Mouse (Mus musculus) urinary bladder, postnatal 0 days (tissue): ENCODE data around the gene Nfkbil1. TPM values are rescaled to one million over a fixed set of nuclear protein-coding genes. Genes with fewer than 3 reads are reported as not detected.

Experiments used
- microRNA-seq: library from miRNA; unstranded; fragments of <30 nt; microRNA quantifications from one replicate; pipeline ENCODE4, GENCODE M21; 2016
- polyA plus RNA-seq: library from polyadenylated mRNA; unstranded; fragments of >200 nt; fragmentation: Nextera tagmentation; extraction: Ambion mirVana; gene quantifications from 2 replicates; pipeline ENCODE4 v1.2.1, GENCODE M21; 2015

Gene Nfkbil1
- 7.0 and 7.5 TPM in 2 replicates for polyA plus RNA-seq

DNA sequence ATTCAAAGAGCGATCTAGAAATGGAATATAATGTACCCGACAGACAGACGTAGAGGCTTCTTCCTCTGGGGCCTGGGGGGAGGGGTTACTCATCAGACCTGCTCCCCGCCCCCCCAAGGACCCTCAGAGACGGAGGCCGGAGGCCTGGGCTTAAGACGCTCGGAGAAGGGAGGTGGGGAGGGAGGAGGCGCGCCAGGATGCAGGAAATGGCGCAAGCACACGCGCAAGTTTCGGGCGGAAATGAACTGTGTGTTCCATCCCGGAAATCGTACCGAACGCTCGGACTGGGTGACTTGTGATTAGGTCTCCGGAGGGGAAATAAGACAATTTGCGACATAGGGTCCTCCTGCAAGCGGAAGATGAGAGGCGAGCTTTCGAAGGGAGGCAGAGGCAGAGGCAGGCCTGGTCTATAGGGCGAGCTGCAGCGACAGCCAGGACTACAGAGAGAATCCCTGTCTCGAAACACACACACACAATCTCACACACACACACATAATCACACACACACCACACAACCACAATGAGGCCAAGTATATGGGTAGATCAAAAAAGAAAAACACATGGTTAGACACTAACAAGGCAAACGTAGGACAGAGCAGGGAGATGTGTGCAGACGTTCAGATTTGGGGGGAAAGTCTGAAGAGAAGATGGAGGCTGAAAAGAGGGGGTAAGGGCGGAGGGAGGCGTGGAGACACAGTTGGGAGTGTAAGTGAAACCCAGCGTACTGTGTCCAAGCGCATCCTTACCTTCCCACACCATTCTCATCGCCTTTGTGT is at the start of gene Nfkbil1:
TSS of gene Nfkbil1 (minus strand) at position 179 of the 776 bp plus-strand sequence.

DNA sequence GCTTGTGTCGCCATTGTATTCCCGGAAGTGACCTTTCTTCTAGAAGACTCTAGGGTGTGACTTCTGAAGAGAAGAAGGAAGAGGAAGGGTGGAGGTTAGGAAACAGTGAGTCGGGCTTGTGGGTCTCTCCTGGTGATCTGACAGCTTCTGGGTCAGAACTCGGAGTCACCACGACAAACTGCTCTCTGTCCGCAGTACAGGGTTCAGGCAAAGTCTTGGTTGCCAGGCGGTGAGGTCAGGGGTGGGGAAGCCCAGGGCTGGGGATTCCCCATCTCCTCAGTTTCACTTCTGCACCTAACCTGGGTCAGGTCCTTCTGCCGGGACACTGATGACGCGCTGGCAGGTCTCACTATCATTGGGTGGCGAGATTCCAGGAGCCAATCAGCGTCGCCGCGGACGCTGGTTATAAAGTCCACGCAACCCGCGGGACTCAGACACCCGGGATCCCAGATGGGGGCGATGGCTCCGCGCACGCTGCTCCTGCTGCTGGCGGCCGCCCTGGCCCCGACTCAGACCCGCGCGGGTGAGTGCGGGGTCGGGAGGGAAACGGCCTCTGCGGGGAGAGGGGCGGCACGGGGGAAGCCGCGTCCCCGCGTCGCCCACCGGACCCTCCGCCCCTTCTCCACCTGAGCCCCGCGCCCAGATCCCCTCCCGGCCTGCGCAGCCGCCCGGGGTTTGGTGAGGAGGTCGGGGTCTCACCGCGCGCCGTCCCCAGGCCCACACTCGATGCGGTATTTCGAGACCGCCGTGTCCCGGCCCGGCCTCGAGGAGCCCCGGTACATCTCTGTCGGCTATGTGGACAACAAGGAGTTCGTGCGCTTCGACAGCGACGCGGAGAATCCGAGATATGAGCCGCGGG is 27.3 kb upstream of the Nfkbil1 start, which contains the start of gene H2-D1:
TSS of gene H2-D1 (plus strand) at position 67 of the 859 bp plus-strand sequence.

DNA sequence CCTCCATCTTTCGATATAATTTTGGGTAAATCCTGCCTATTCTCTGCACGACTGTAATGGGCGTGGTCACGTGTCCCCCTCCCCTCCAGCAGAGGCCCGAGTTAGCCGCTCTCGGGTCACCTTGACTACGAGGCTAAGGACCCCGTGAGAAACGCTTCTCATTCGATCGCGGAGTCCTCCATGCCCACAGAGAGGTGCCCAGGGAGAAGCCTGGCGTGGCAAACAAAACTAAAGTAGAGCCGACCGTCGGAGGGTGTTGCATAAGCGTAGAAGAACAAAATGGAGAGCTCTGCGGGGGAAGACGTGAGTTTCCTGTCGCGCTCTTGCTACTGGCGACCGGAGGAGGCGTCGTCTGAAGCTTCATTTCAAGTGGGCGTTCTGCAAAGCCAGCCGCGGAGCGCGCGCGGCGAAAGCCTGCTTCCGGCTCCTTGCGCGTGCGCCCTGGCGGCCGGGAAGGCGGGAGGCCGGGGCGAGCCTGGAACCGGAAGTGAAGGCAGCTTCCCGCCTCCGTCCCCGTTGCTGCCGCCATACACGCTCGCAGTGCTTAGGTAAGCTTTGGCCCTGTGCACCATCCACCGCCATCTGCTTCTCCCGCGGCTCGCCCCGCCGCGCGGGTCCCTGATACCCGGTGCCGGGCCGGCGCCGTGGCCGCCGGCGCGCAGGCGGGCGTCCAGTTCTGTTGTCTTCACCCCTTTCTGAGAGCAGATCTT is 5.9 kb upstream of the Nfkbil1 start, which contains the start of gene Ddx39b:
TSS of gene Ddx39b (plus strand) at position 442 of the 710 bp plus-strand sequence.

DNA sequence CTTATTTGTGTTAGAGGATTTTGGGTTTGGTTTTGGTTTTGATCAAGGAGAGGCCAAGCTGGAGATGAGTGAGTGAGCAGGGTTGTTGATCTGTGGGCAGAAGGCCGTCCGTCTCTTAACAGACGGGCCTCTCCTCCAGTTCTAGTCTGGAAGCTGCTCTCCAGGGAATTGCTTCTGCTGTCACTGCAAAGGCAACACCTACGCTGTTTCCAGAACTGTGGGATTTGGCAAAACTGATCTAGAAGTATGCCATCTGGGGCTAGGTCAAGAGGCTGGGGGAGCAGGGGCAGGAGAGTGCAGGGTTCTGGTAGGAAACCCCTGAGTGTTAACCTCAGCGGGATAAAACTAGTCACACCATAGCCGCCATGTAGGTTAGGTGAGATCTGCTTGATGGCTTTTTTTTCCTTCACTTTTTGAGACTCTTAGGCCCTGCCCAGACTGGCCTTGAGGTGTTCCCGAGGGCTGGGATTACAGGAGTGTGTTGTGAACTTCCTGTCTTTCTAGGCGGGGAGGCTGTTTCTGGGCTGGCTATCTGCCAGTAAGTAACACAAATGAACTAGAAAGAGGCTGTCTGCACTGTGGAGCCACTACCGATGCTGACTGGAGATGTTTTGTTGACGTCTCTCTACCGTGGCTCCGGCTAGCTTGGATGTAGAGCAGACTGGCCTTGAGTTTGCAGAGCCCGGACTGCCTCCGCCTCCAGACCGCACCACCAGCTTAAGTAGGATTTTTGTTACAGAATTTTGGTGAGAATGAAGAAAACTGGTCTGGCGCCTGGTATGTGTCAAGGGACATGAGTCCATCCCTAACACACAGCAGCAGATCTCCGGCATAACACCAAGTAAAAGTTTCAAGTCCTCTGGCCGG is 2.2 kb downstream of the Nfkbil1 start, which contains the start of gene Atp6v1g2:
TSS of gene Atp6v1g2 (plus strand) at position 547 of the 867 bp plus-strand sequence.

DNA sequence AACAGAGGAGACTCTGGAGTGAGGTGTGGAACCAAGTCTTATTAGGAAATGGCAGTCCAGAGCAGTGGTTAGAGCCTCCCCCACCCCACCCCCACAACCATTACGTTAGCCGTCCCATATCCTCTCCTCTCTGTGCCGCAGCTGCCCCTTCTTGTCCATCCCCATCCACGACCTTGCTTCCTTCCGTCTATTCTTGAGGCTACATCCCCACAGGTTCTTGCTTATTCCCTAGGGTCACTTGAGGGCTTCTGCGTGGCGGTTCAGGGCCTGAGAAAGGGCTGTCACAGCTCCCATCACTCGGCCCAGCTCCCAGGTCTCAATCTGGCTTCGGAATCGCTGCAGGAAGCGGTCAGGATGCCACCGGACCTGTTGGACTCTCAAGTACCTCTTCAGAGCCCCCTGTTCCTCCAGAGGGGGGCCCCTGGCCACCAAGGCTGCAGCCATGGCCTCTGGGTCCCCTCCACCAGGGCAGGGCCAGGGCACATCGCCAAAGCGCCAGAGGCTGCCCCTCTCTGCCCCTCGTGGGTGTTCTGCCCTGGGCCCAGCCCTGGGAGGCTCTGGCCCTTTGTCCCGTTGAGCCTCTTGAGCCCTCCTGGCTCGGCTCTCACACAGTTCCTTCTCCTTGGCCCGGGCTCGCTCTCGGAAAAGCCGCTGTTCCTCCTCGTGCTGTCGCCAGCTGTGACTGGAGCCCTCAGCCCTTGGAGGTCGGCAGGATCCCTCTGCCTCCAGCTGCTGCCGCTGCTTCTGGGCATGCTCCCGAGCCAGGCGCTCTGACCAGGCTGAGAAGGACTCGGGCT is 15.2 kb downstream of the Nfkbil1 start, which contains the start of gene Gm16181:
TSS of gene Gm16181 (plus strand) at position 679 of the 797 bp plus-strand sequence.

DNA sequence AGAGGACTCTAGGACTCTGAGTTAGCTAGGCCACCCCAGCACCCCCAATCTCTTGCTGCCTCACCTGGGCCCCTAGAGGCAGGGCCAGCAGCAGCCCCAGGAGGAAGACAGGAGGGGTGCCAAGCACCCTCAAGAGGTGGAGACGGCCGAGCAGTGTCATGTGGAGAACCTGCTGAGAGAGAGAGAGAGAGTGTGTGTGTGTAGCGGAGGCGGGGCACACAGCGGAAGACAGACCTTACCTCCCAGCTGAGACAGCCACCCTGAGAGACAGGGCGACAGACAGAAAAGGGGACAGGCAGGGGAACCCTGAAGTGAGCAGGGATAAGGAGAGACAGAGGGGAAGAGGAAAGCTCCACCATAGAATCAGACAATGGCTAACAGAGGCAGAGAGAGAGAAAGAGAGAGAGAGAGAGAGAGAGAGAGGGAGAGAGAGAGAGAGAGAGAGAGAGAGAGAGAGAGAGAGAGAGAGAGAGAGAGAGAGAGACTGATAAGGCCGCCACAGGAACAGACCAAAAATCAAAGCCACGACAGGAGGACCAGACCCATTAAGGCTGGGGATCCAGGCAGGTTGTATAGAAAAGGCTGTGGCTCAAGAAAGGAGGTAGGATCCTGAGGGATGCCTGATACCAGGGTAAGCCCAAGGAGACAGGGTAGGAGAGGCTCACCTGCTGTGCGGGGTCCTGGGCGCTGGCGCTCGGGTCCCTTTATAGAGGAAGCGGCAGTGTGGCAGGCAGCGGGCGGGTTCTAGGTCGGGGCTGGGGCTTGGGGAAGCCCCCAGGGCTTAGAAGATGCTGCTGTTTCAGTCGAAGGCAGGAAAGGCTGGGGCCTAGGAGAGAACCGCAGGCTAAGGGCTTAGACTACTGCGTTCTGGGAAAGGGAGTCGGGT is 30.9 kb downstream of the Nfkbil1 start, which contains the start of gene Lta:
TSS of gene Lta (minus strand) at position 858 of the 886 bp plus-strand sequence.

DNA sequence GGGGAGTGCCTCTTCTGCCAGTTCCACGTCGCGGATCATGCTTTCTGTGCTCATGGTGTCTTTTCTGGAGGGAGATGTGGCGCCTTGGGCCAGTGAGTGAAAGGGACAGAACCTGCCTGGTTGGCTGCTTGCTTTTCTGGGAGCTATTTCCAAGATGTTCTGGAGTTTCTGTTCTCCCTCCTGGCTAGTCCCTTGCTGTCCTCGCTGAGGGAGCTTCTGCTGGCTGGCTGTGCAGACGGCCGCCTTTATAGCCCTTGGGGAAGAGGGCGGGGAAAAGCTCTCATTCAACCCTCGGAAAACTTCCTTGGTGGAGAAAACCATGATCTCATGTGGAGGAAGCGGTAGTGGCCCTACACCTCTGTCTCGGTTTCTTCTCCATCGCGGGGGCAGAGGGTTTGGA is 33.8 kb downstream of the Nfkbil1 start, which contains the start of gene Tnf:
TSS of gene Tnf (minus strand) at position 221 of the 400 bp plus-strand sequence.

DNA sequence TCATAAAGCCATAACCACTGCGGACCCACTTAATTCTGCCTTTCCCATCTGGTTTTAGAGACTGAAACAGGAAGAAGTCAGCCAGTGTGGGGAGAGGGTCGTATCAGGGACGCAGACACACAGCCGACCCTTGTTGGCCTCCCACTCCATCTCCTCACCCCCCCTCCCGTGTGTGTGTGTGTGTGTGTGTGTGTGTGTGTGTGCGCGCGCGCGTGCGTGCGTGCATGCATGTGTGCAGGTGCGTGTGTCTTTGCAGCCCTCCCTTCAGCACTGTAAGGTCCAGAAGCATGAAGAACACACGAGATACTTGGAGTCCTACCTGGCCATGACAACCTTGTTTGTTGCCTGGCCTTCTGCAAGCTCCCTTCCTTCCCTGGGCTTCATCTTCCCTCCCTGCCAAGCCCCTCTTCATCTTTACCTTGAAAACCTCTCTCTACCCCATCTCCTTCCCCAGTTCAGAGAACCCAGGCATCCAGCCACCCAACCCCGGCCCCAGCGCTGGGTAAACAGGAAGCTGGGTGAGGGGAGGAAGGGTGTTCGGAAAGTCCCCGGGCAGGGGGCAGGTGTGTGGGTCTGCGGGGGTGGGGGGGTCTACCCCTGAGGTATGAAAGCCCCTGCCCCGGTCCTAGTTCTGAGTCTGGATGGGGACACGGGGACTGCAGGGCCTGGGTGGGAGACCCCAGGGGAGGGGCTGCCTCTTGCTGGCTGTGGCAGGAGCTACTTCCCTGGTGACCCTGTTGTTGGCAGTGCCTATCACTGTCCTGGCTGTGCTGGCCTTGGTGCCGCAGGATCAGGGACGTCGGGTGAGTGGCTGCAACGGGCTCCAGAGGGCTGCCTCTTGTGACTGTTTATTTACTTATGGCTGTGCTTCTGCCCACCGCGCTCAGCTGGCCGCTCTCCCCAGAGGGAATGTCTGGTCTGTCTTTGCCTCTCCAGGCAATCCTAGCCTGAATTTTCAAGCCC is 41.4 kb downstream of the Nfkbil1 start, which contains the start of gene Ltb:
TSS of gene Ltb (plus strand) at position 559 of the 963 bp plus-strand sequence.

DNA sequence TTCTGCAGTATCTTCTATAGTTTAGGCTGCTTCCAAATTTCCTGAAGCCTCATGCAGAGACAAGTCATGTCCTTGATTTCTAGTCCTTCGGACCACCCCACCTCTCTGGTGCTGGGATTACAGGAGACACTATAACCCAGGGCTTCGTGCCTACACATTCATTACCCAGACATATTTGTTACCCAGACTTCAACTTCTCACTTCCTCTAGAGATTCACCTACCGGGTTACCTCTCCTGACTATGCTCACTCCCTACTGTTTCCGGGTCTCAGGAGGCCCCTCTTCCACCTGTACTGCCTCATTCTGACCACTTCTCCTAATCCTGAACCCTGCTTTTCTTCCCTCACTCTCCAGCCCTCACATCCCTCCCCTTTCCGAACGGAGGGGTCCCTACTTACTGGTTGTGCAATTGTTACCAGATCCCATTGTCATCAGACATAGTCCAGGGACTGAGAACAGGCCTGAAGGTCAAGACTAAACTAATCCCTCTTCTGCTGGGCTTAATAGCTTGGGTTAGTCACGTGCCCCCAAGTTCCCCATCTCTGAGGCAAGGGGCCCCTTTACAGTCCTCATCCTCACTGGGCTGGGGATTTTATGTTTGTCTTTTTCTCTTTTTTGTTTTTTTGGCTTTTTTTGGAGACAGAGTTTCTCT is 47.5 kb downstream of the Nfkbil1 start, which contains the start of gene Lst1:
TSS of gene Lst1 (minus strand) at position 481 of the 652 bp plus-strand sequence.

DNA sequence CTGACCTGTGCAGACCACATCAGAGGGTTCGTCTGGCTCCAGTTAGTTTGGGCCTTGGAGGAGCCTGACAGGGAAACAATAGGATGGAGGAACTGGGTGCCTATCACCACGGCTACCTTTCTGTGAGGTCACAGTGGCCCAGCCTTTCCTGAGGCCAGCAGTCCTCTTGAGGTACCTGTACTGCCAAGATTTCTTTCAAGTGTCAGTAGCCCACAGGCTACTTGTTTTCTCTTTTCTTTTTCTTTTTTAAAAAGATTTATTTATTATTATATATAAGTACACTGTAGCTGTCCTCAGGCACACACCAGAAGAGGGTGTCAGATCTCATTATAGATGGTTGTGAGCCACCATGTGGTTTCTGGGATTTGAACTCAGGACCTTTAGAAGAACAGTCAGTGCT is 59.6 kb downstream of the Nfkbil1 start, which contains the start of gene Aif1:
TSS of gene Aif1 (minus strand) at position 101 of the 400 bp plus-strand sequence.

Small RNAs within 50 kb of the gene (microRNA-seq; reads per million reads assigned to microRNA genes)
- gene Mir6973a: not detected
- not detected for gene Mir6974
- gene Mir6975: 1.9 reads per million
- gene Mir8094: not detected

Other genes starting within 250 kb of the Nfkbil1 start
- gene Vars, start 234.8 kb downstream of the Nfkbil1 start, polyA plus RNA-seq: 42.0 and 44.7 TPM in 2 replicates
- 0.19 and 0.24 TPM in 2 replicates for gene Vwa7, start 219.2 kb downstream of the Nfkbil1 start, polyA plus RNA-seq
- 1.3 and 1.7 TPM in 2 replicates for gene Sapcd1, start 207.8 kb downstream of the Nfkbil1 start, polyA plus RNA-seq
- 0.88 and 1.3 TPM in 2 replicates for gene Msh5, start 189.0 kb downstream of the Nfkbil1 start, polyA plus RNA-seq
- gene Clic1, start 185.8 kb downstream of the Nfkbil1 start, polyA plus RNA-seq: 240 and 276 TPM in 2 replicates
- 118 and 126 TPM in 2 replicates for gene Ddah2, start 176.8 kb downstream of the Nfkbil1 start, polyA plus RNA-seq
- gene Ly6g6c, start 170.4 kb downstream of the Nfkbil1 start, polyA plus RNA-seq: 0.45 and 0.58 TPM in 2 replicates
- gene Mpig6b, start 169.6 kb downstream of the Nfkbil1 start, polyA plus RNA-seq: 0.42 and 1.7 TPM in 2 replicates
- gene Ly6g6e, start 158.9 kb downstream of the Nfkbil1 start, polyA plus RNA-seq: 8.2 and 8.3 TPM in 2 replicates
- gene Ly6g6d, start 157.7 kb downstream of the Nfkbil1 start, polyA plus RNA-seq: 1.6 and 2.2 TPM in 2 replicates
- 0.18 TPM in 1 of 2 replicates, not detected in the other for gene Ly6g6f, start 150.2 kb downstream of the Nfkbil1 start, polyA plus RNA-seq
- 93.1 and 93.2 TPM in 2 replicates for gene Abhd16a, start 146.5 kb downstream of the Nfkbil1 start, polyA plus RNA-seq
- gene Ly6g5c, start 127.5 kb downstream of the Nfkbil1 start, polyA plus RNA-seq: not detected in 2 replicates
- 0.22 and 0.35 TPM in 2 replicates for gene Ly6g5b, start 120.4 kb downstream of the Nfkbil1 start, polyA plus RNA-seq
- 9.5 and 11.9 TPM in 2 replicates for gene Gpank1, start 114.3 kb downstream of the Nfkbil1 start, polyA plus RNA-seq
- gene Csnk2b, start 113.7 kb downstream of the Nfkbil1 start, polyA plus RNA-seq: 189 and 201 TPM in 2 replicates
- gene D17H6S53E, start 109.4 kb downstream of the Nfkbil1 start, polyA plus RNA-seq: 9.9 and 10.8 TPM in 2 replicates
- gene Apom, start 103.7 kb downstream of the Nfkbil1 start, polyA plus RNA-seq: 0.95 TPM in 1 of 2 replicates, not detected in the other
- gene Bag6, start 100.6 kb downstream of the Nfkbil1 start, polyA plus RNA-seq: 28.9 and 35.6 TPM in 2 replicates
- gene Prrc2a, start 70.9 kb downstream of the Nfkbil1 start, polyA plus RNA-seq: 73.9 and 74.9 TPM in 2 replicates
- gene Aif1, start 59.7 kb downstream of the Nfkbil1 start, polyA plus RNA-seq: 11.2 and 12.6 TPM in 2 replicates
- 13.5 and 15.8 TPM in 2 replicates for gene Lst1, start 47.4 kb downstream of the Nfkbil1 start, polyA plus RNA-seq
- 0.53 and 0.96 TPM in 2 replicates for gene Ltb, start 41.4 kb downstream of the Nfkbil1 start, polyA plus RNA-seq
- 0.40 and 0.69 TPM in 2 replicates for gene Tnf, start 33.8 kb downstream of the Nfkbil1 start, polyA plus RNA-seq
- gene Lta, start 30.4 kb downstream of the Nfkbil1 start, polyA plus RNA-seq: 0.12 and 0.30 TPM in 2 replicates
- gene Gm16181, start 15.0 kb downstream of the Nfkbil1 start, polyA plus RNA-seq: not detected in 2 replicates
- gene Atp6v1g2, start 2.1 kb downstream of the Nfkbil1 start, polyA plus RNA-seq: 4.5 TPM in 2 replicates
- gene Ddx39b, start 6.0 kb upstream of the Nfkbil1 start, polyA plus RNA-seq: 170 TPM in 2 replicates
- 251 and 342 TPM in 2 replicates for gene H2-D1, start 26.9 kb upstream of the Nfkbil1 start, polyA plus RNA-seq
- gene H2-Q1, start 84.6 kb upstream of the Nfkbil1 start, polyA plus RNA-seq: 0.05 TPM in 1 of 2 replicates, not detected in the other
- 1.9 and 2.7 TPM in 2 replicates for gene H2-Q2, start 106.5 kb upstream of the Nfkbil1 start, polyA plus RNA-seq
- gene H2-Q4, start 143.8 kb upstream of the Nfkbil1 start, polyA plus RNA-seq: 3.3 and 3.8 TPM in 2 replicates
- gene H2-Q6, start 189.1 kb upstream of the Nfkbil1 start, polyA plus RNA-seq: 0.25 and 0.59 TPM in 2 replicates
- 1.6 and 2.2 TPM in 2 replicates for gene H2-Q7, start 203.4 kb upstream of the Nfkbil1 start, polyA plus RNA-seq
- 1.1 and 1.3 TPM in 2 replicates for gene H2-Q10, start 234.3 kb upstream of the Nfkbil1 start, polyA plus RNA-seq